Mouse (Mus musculus) cortical plate, adult 2 months (tissue): Measurements from ENCODE around the gene Scn4b.

Experiments
- CTCF ChIP-seq: fragments of 200-500 bp; IDR thresholded peaks from 2 replicates; pipeline ENCODE4 v1.5.1; 2011; ENCODE audit warnings: mild to moderate bottlenecking, control low read depth, low read length; ENCODE audit not compliant: insufficient read depth; ENCODE audit errors: extremely low read depth
- POLR2A ChIP-seq: fragments of 200-500 bp; IDR thresholded peaks from 2 replicates; pipeline ENCODE4 v1.6.1; 2011; ENCODE audit warnings: mild to moderate bottlenecking, low read length, control low read depth; ENCODE audit not compliant: insufficient read depth; ENCODE audit errors: extremely low read depth

DNA sequence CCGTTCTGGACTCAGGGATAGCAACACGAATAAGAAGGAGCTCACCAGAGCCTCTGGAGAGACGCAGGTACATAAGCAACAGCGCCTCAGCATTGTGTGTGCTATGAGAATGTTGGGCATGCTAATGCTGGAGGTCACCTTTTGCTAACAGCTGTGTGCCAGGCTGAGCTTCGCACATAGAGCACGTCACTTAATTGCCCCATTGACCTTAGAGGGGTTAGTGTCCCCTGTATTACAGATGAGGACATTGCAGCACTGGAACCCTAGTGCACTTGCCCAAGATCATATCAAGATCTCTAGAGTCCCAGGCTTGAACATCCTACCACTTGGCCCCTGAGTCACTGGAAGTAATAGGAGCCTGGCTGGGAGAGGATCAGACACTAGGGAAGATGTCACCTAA, 17.6 kb upstream of the Scn4b start:
- TF ChIP-seq CTCF = no peak
- no peak for TF ChIP-seq POLR2A
